Mouse (Mus musculus) T-helper 1 cell (primary cell): ENCODE data around the gene Capn13.

Experiments
- in situ Hi-C: fragments of 300-600 bp; cut with MboI, MseI; formaldehyde crosslinking; loops from one replicate; pipeline ENCODE4 v1.15.1; 2025; ENCODE audit warnings: high pct_unique_total_duplicates

The Capn13 gene

DNA sequence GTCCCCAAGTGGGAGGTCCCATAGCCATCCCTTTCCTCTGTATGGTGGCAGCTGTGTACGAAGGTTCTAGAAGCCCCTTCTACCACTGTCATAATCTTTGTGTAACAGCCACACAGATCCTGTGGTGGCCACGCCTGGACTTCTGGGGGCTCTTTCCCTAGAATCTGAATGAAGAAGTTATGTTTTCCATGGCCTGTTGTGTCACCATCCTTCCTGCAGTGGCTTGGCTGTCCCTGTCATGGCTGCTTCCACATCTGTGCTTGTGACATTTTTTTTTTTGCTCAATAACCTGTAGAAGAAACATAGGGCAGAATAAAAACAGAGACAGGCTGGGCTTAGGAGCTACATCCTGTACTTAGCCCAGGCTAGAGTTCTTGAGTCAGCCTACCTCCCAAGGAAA lies at the start of gene Capn13:
Gene Capn13, minus strand, starts transcription at position 5 of the 400 bp plus-strand sequence.
- in situ Hi-C loops, result no loop called here

DNA sequence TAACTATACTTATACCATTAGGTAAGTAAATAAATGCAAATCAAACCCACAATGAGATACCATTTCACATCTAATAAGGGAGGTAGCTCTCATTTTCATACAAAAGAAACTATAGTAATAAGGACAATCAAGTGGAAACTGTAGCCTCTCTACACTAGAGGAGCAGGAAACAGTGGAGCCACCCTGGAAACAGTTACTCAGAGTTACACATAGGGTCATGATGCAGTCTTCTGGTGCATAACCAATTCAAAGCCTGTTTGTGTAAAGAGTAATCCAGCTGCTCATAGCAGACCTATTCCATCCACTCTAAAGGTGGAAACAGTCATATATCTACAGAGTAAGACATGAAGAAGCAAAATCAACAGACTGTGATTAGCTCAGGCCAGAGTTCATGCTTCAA lies 48.4 kb upstream of the Capn13 start:
- in situ Hi-C loops, result no loop called here

DNA sequence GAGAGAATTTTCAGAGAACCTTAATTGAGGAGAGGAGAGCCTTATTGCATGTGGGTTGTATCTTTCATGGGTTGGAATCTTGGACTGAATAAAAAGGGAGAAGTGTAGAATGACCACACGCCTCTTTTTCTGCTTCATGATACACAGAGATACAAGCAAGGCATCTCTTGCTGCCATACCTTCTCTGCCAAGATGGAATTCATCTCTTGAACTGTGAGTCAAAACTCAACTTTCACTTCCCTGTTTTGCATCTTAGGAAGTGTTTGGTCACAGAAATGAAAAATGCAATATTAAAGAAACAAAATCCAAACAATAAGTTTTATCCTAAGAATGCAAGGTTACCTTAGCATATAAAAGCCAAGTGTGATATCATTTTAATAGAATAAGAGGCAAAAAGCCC lies 40.1 kb upstream of the Capn13 start:
- in situ Hi-C loops, result no loop called here

DNA sequence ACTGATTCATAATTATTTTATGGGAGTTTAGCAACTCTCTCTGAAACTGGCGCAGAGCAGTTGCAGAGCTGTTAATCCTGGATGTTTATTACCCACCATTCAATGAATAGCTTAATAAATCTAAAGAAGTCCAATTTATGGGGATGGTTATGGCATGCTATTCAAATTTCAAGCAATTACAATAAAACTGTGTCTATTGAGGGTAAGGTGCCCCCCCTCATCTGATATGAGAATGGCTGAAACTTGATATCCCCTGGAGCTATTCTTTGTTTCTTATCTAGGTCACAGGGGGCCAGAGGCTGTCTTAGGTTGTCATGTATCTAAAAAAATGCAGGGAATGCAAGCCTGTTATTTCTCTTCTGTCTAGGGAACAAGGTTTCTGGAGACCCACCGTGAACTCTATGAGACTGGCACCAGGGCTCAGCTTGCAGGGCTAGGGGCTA lies 31.9 kb upstream of the Capn13 start:
- in situ Hi-C loops, result no loop called here

DNA sequence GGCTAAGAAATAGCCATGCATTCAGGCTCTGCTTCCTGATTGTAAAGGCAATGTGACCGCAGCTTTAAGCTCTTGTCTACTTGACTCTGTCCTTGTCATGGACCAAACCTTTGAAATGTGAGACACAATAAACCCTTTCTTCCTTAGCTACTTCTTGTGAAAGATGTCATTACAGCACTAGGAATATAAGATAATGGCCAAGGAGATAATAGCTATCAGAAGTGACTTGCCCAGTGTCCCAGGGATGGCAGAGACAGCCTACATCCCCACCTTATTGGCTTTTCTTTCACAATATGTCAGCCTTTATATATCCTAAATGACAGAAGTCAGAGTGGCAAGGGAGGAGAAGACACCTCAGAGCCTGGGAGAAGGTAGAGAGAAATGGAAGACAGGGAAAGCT lies 31.4 kb upstream of the Capn13 start:
- in situ Hi-C loops, result no loop called here

DNA sequence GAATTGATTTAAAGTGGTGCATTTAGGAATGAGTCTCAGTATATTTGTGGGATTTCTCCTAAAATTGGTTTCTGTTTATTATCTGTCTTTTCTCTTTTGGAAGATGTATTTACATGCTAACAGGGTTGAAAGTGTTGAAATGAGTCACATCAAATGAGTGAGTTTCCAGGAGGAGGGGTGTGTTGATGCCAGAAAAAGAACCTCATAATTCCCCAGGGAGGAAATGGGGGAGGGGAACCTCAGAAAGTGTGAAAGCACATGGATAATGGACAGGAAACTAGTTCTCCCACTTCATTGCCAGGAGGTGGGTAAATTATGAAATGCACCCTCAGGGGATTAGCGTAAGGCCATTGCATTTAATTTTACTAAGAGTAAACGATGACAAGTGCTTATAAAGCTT lies 16.7 kb upstream of the Capn13 start:
- in situ Hi-C loops, result no loop called here

DNA sequence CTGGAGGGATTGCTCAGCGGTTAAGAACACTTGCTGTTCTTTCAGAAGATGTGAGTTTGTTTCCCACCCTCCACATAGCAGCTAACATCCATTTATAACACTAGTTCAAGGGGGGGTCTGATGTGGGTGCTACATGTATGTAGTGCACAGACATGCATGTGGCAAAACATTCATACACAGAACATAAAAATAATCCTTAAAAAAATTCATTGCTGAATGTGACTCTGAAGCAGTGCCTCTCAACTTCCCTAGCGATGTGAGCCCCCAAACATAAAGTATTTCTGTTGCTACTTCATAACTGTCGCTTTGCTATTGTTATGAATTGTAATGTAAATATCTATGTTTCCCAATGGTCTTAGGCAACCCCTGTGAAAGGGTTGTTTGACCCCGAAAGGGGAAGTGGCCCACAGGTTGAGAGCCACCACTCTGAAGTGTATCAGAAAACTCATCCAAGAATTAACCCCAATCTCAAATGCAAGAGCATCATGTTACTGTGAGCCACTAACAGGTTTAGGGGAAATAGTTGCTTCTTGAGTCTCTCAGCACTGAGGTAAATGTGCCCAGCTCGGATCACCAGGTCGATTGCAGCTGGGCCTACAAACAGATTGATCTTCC lies 15.6 kb upstream of the Capn13 start:
- in situ Hi-C loops, result no loop called here

DNA sequence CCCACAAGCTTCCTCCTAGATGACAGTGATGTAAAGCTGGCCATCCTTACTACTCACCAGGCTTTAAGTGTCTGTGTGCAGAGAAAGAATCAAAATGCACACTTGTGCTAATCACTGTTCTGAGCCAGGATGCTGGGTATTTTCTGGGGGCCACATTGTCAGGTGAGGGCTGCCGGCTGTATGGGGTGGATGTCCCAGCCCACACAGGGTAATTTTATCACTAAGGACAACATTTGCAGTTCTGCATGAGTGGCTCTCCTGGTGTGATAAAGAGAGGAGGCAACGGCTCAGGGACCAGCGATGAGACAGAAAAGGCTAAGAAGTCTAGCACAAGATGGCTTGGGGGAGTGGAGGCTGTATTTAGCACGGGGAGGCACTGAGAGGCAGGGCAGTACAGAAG lies 11.2 kb upstream of the Capn13 start:
- in situ Hi-C loops, result no loop called here

DNA sequence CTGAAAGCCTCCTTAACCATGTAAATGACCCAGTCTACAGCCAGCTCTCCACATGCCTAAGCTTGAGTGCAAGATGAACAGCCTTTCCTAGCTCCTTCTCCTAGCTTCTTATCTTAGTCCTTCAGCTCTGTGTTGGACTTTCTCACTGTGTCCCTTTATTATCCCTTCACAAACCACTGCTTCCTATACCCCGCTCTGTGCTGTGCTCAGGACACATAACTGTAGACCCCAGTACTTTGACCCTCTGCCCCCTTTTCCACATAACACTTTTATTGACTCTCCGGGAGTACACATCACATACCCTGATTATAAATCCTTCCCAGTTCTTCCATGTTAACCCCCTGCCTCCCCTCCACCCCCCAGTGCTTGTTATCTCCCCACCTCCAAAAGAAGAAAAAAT lies 606 bp upstream of the Capn13 start:
- in situ Hi-C loops, result no loop called here

DNA sequence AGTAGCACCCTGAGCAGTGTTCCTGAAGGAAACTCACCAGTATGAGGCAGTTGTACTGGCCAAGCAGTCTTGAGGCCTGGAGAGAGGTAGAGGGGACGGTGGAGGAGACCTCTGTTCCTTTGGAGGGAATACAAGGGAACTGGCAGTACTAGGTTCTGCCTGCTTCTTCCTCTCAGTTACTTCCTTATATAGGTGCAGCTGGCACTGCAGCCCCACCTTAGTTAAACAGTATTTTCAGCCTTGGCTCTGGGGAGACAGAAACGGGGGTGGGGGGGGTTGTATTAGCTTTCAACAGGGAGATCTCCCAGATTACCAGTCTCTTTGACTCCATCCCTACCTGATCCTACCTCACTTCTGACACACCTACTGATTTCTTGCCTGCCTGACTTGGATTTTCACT lies 1.5 kb downstream of the Capn13 start:
- in situ Hi-C loops, result no loop called here

DNA sequence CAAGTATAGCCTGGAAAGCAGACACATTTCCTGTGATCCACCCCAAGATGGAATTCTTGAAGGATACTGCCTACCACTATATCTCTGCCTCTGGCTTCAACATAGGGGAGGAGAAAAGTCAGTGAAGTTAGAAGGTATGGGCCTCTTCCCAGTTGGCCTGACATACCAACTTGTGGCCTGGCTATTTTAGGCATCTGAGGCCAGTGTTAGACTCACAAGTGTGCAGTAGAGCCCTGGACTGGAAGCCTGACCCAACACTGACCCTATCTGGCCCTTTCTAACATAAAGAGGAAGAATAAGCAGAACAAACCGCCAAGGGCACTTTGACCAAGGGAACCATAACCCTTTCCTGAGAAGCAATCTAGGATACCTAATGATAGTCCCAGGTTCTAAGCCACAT lies 7.3 kb downstream of the Capn13 start:
- in situ Hi-C loops, result no loop called here

DNA sequence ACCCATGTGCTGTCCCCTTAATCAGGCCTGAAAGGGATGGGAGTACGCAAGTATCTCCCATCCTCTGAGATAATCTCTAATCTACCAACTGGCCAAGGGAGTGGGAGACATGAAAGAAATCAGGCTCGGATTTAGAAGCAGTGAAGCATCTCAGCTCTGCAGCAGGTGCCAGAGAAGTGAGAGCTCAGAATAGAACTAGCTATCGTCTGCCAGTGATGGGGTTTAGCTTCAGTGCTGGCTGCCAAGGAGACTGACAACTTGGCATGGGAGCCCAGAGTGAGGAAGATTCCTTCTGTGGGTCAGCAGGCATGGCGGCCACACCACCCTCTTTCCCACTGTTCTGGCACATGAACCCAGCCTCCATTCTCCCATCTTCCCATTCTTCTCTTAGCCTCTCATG lies 8.9 kb downstream of the Capn13 start:
- in situ Hi-C loops, result no loop called here

DNA sequence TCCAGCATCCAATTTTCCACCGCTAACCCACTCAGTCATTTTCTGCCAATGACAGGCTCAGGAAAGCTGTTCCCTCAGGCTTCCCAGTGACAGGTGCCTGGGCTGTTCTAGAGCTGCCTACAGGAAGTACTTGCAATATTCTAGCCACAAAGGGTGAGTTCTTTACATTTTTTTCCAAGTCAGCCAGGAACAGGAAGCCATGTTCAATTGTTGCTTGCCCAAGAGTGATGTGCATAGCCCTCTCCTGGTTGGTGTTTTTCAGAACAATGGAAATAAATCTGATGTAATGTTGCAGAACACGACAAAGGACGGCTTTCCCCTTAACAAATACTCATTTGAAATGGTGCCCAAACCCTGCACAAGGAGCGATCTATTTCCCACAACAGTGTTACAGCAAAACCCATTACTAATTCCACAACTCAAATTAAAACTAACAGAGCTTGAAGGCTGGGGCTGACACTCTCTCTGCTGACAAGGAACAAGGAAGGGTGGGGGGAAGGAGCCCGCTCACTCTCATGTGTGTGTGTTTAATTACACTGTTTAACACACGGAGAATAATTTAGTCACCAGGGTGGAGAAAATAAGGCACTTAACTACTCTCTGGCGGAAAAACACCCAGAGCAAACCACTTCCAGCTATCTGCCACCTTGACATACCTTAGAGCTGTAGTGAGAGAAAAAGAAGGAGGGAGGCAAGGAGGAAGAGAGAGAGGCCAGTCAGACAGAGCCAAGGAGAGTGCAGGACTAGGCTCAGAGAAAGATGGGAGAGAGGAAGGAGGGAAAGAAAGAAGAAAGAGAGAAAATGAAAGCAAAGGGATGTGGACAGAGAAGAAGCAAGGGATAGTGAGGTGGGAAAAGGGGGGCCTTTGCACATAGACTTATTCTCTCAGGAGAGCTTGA lies 10.2 kb downstream of the Capn13 start:
- in situ Hi-C loops, result no loop called here

DNA sequence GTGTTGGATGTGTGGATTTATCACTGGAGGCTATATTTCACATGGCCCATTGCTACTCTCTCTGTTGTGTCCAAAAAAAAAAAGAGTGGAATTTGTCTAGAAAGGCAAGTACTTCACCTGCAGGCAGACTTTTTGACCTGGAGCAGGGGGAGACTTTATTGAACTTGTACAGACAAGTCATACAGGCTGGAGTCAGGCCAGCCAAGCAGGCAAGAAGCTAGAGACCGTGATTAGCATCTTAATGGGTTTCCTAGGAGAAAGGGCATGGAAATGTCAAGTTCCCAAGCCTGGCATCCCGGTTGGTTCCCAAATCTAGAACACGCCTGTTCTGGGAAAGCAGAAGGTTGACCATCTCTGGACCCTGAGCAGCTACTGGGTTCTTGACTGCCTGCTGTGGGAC lies 11.3 kb downstream of the Capn13 start:
- in situ Hi-C loops, result loop anchor here (5.0 kb wide), 1 partner anchor 82 kb away; no protein-coding TSS in a partner anchor

DNA sequence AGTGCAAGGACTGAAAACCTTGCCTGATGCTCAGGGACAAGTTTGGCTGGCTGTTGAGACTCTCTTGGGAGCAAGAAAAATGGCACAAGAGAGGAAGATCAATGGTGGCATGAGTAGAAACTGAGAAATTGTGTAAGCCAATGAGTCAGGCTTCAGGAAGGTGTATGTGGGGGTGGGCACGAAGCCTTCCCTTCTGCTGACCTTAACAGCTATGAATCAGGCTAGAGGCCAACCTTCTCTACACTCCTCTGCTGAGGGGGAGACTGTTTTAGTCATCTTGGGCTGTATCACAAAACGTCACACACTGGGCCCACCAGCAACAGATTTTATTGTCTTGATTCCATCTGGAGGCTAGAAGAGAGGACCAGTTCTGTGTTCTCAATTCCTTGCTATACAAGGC lies 14.1 kb downstream of the Capn13 start:
- in situ Hi-C loops, result loop anchor here (5.0 kb wide), 1 partner anchor 79 kb away; no protein-coding TSS in a partner anchor

DNA sequence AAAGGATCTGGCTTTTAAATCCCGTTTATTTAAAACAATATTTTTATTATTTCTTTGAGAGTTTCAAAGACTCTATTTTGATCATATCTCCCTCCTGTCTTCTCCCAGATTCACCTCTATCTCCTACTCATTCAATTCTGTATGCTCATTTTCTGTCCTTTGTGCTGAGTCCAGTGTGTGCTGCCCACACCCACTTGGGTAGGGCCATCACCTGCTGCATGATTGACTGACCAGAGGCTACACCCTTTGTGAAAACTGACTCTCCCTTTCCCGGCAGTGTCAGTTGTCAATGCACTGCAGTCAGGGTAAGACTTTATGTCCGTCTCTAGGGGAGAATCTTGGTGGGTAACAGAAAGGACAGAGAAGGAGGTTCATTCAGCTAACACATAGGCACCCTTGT lies 14.7 kb downstream of the Capn13 start:
- in situ Hi-C loops, result loop anchor here (5.0 kb wide), 1 partner anchor 79 kb away; no protein-coding TSS in a partner anchor

DNA sequence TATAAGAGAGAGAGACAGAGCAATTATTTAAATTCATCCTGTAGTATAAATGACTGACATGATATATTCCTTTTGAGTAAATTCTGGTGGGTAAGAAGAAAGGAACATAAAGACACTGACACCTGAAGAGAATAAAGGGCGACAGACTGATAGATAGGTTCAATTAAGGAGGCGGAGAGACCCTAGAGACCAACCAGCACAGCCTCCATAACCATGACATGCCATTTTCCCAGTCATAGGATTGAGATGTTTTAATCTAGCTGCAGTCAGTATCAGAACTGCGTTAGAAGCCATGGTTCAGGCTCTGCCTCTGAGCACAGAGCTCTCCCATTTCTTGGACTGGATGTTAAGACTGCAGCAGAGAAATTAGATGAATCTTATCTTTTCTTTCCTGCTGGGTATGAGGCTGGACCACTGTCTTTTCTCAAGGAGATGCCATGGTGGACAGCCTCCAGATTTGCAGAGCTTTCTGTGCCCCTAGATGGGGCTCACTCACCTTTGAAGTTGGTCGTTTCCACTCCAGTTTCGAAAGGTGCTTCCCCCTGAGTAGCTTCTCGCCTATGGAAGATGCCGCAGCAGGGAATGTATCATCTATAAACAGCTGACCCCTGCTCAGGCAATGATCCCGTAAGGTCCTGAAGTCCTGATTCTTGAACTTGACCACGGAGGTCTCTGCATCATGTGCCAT lies 18.2 kb downstream of the Capn13 start:
- in situ Hi-C loops, result no loop called here

DNA sequence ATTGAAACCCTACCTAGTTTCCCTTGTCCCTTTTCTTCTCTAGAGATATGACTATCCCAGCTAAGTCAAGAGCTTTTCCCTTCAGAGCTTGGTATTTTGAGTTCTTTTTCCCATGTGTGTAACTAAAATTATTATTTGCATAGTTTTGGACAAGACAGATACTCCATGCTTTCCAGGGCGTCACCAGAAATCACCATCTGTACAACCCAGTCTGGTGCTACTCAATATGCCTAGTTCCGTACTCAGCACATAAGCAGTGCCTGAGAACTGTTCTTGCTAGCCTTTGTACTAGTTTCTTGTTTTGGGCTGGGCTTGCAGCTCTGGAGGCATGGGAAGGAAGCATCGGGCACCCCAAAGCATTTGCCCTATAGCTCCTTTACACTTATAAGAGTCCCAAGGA lies 19.0 kb downstream of the Capn13 start:
- in situ Hi-C loops, result no loop called here

DNA sequence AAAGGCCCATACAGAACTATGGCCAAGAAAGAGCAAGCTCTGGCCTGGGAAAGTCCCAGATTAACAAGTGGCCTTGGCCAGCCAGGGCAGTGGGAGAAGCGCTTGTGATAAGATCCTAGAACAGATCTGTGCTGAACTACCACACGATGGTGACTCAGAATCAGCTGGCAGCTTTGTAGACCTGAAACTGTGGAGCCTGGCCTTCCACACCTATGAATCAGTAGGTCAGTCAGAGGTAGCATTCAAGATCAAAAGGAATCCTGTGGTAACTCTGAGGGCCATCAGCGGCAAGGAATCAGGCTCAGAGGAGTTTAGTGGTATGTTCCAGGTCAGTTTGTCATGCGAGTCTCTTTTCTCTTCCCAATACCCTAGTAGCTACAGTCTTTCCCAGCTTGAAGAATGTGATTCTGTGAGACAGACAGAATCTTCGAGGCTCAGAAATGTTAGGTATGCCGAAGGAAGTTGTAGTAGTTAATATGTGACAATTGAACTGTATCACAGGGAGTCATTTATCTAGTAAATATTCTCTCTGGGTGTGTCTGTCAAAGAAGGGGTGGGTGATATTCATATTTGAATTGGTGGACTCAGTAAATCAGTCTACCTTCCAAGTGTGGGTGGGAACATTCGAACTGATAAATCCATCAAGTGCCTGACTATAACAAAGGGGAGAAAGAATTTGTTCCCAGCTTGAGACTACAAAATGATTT lies 22.7 kb downstream of the Capn13 start:
- in situ Hi-C loops, result no loop called here

DNA sequence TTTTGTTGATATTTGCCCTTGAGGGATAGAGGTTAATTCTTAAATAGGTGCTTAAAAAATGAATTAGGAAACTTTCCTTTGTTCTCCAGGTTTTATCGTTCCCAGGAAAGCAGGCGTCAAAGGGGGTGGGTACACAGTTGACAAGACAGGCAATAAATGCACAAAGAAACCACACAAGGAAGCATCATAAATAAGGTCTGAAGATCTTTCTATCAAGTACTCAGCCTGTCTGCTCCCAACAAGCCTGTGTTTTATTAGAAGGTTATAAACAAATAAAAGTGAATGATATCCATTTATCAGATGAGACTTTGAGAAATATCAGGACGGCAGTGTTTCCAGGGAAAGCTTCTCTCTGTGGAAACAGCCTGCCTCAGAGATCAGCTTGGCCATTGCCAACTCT lies 33.3 kb downstream of the Capn13 start:
- in situ Hi-C loops, result no loop called here

DNA sequence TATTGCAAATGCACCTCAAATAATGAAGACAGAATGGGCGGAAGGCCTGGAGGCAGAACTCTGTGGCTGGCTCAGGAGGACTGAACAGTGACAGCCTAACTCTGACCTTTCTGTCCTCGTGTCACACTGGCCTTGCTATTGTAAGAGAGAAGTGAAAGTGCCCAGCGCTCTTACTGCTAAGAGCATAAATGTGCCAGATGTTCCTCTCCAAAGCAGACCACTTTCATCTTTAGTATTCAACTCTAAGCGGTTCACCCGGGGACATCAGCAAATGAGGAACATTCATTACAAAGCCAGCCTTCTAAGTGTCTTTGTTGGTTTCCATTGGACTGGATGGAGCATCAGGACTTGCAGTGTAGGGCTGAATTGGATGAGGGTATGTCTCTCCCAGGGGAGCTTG lies 39.6 kb downstream of the Capn13 start:
- in situ Hi-C loops, result no loop called here
